Mouse (Mus musculus): ENCODE results near the gene Unc5c.

The Unc5c gene

GRCm38 (mm10) chr3:141819331-141819941 lies 354.4 kb downstream of the Unc5c start:
- DNase-seq: no peak

GRCm38 (mm10) chr3:141828301-141828700 lies 363.3 kb downstream of the Unc5c start:
- DNase-seq: no peak

- peak; percentile 25 for DNase-seq
Measured at GRCm38 (mm10) chr3:141831135-141831534, 366.1 kb downstream of the Unc5c start.

- DNase-seq: peak; percentile 12
Measured at GRCm38 (mm10) chr3:141838864-141839263, 373.8 kb downstream of the Unc5c start.

- DNase-seq: no peak
Measured at GRCm38 (mm10) chr3:141849206-141849605, 384.2 kb downstream of the Unc5c start.

GRCm38 (mm10) chr3:141850141-141850540 lies 385.1 kb downstream of the Unc5c start:
- no peak for DNase-seq

- DNase-seq: no peak
Measured at GRCm38 (mm10) chr3:141854339-141854738, 389.3 kb downstream of the Unc5c start.

GRCm38 (mm10) chr3:141857123-141857522 lies 392.1 kb downstream of the Unc5c start:
- DNase-seq: no peak

GRCm38 (mm10) chr3:141862816-141863461 lies 397.9 kb downstream of the Unc5c start:
- peak; percentile 17 for DNase-seq

- no peak for DNase-seq
Measured at GRCm38 (mm10) chr3:141871805-141872204, 406.8 kb downstream of the Unc5c start.

- DNase-seq: no peak
Measured at GRCm38 (mm10) chr3:141872337-141873042, 407.5 kb downstream of the Unc5c start.

- no peak for DNase-seq
Measured at GRCm38 (mm10) chr3:141882496-141882895, 417.5 kb downstream of the Unc5c start.

- no peak for DNase-seq
Measured at GRCm38 (mm10) chr3:141884190-141884589, 419.2 kb downstream of the Unc5c start.

Measured in thymus, postnatal 4 days (tissue).